Mouse (Mus musculus): ENCODE data around the gene Wfikkn2.

Wfikkn2 gene

GRCm38 (mm10) chr11:94265134-94265785 is 19.5 kb upstream of the Wfikkn2 start:
- peak; percentile 40; the same call in 1 of the 2 replicates for ATAC-seq (ENCODE audit: insufficient number of reproducible peaks, low FRiP score, low TSS enrichment)

GRCm38 (mm10) chr11:94261585-94262370 is 16.0 kb upstream of the Wfikkn2 start:
- ATAC-seq (ENCODE audit: insufficient number of reproducible peaks, low FRiP score, low TSS enrichment), result no peak

- no peak for ATAC-seq (ENCODE audit: insufficient number of reproducible peaks, low FRiP score, low TSS enrichment)
Observed at GRCm38 (mm10) chr11:94259814-94260213, 14.0 kb upstream of the Wfikkn2 start.

- ATAC-seq (ENCODE audit: insufficient number of reproducible peaks, low FRiP score, low TSS enrichment), result no peak
Observed at GRCm38 (mm10) chr11:94257987-94258386, 12.2 kb upstream of the Wfikkn2 start.

GRCm38 (mm10) chr11:94255733-94256132 is 9.9 kb upstream of the Wfikkn2 start:
- ATAC-seq (ENCODE audit: insufficient number of reproducible peaks, low FRiP score, low TSS enrichment), result no peak

GRCm38 (mm10) chr11:94253691-94254090 is 7.9 kb upstream of the Wfikkn2 start:
- ATAC-seq (ENCODE audit: insufficient number of reproducible peaks, low FRiP score, low TSS enrichment), result no peak

GRCm38 (mm10) chr11:94253156-94253555 is 7.4 kb upstream of the Wfikkn2 start:
- no peak for ATAC-seq (ENCODE audit: insufficient number of reproducible peaks, low FRiP score, low TSS enrichment)

- no peak for ATAC-seq (ENCODE audit: insufficient number of reproducible peaks, low FRiP score, low TSS enrichment)
Observed at GRCm38 (mm10) chr11:94246789-94247061, 920 bp upstream of the Wfikkn2 start.

- ATAC-seq (ENCODE audit: insufficient number of reproducible peaks, low FRiP score, low TSS enrichment), result no peak
Observed at GRCm38 (mm10) chr11:94244385-94244784, 1.4 kb downstream of the Wfikkn2 start.

- ATAC-seq (ENCODE audit: insufficient number of reproducible peaks, low FRiP score, low TSS enrichment), result no peak
Observed at GRCm38 (mm10) chr11:94243422-94244180, 2.2 kb downstream of the Wfikkn2 start.

- no peak for ATAC-seq (ENCODE audit: insufficient number of reproducible peaks, low FRiP score, low TSS enrichment)
Observed at GRCm38 (mm10) chr11:94242760-94243421, 2.9 kb downstream of the Wfikkn2 start.

- no peak for ATAC-seq (ENCODE audit: insufficient number of reproducible peaks, low FRiP score, low TSS enrichment)
Observed at GRCm38 (mm10) chr11:94239706-94240105, 6.1 kb downstream of the Wfikkn2 start.

GRCm38 (mm10) chr11:94238786-94239185 is 7.0 kb downstream of the Wfikkn2 start:
- no peak for ATAC-seq (ENCODE audit: insufficient number of reproducible peaks, low FRiP score, low TSS enrichment)

- peak; percentile 78 for ATAC-seq (ENCODE audit: insufficient number of reproducible peaks, low FRiP score, low TSS enrichment)
Observed at GRCm38 (mm10) chr11:94236074-94236473, 9.7 kb downstream of the Wfikkn2 start.

- no peak for ATAC-seq (ENCODE audit: insufficient number of reproducible peaks, low FRiP score, low TSS enrichment)
Observed at GRCm38 (mm10) chr11:94234857-94235256, 10.9 kb downstream of the Wfikkn2 start.

- no peak for ATAC-seq (ENCODE audit: insufficient number of reproducible peaks, low FRiP score, low TSS enrichment)
Observed at GRCm38 (mm10) chr11:94234380-94234779, 11.4 kb downstream of the Wfikkn2 start.

GRCm38 (mm10) chr11:94233405-94233804 is 12.4 kb downstream of the Wfikkn2 start:
- no peak for ATAC-seq (ENCODE audit: insufficient number of reproducible peaks, low FRiP score, low TSS enrichment)

GRCm38 (mm10) chr11:94231821-94232552 is 13.8 kb downstream of the Wfikkn2 start:
- ATAC-seq (ENCODE audit: insufficient number of reproducible peaks, low FRiP score, low TSS enrichment), result no peak

GRCm38 (mm10) chr11:94230244-94230643 is 15.6 kb downstream of the Wfikkn2 start:
- ATAC-seq (ENCODE audit: insufficient number of reproducible peaks, low FRiP score, low TSS enrichment), result no peak
